Mouse (Mus musculus) thymus, adult 2 months (tissue): ENCODE measurements around the gene Prkcg. TPM values are rescaled to one million over a fixed set of nuclear protein-coding genes. Genes with fewer than 3 reads are reported as not detected.
A peak's percentile ranks its signal among the peaks of the same experiment; 100 is the strongest.

Experiments
- DNase-seq: peaks from one replicate; pipeline ENCODE4 v3.0.0; 2021
- H3K27ac ChIP-seq: fragments of 200-500 bp; 2 replicates; pipeline ENCODE4 v1.5.1; 2012; ENCODE audit warnings: low read length, control low read depth; ENCODE audit not compliant: control insufficient read depth, insufficient read depth
- H3K27me3 ChIP-seq: fragments of 200-500 bp; 2 replicates; pipeline ENCODE4 v1.6.1; 2012; ENCODE audit warnings: mild to moderate bottlenecking, low read length, moderate library complexity, mixed read lengths; ENCODE audit not compliant: control insufficient read depth, insufficient read depth
- H3K36me3 ChIP-seq: fragments of 200-500 bp; 2 replicates; pipeline ENCODE4 v1.6.1; 2012; ENCODE audit warnings: mild to moderate bottlenecking, low read length, moderate library complexity; ENCODE audit not compliant: control insufficient read depth, insufficient read depth
- H3K4me1 ChIP-seq: fragments of 200-500 bp; replicated peaks from 2 replicates; pipeline ENCODE4 v1.6.1; 2012; ENCODE audit warnings: low read length; ENCODE audit not compliant: control insufficient read depth, insufficient read depth
- H3K4me3 ChIP-seq: fragments of 200-500 bp; 2 replicates; pipeline ENCODE4 v1.5.1; 2012; ENCODE audit warnings: mild to moderate bottlenecking, low read length, control low read depth, moderate library complexity; ENCODE audit not compliant: control insufficient read depth, insufficient read depth
- CTCF ChIP-seq: fragments of 200-500 bp; IDR thresholded peaks from 2 replicates; pipeline ENCODE4 v1.5.1; 2012; ENCODE audit warnings: mild to moderate bottlenecking, control low read depth, low read length, moderate library complexity, borderline replicate concordance; ENCODE audit not compliant: control insufficient read depth, poor library complexity, insufficient read depth; ENCODE audit errors: extremely low read depth
- POLR2A ChIP-seq: fragments of 200-500 bp; IDR thresholded peaks from 2 replicates; pipeline ENCODE4 v1.6.1; 2012; ENCODE audit warnings: mild to moderate bottlenecking, low read length, control low read depth, moderate library complexity; ENCODE audit not compliant: control insufficient read depth, poor library complexity, insufficient read depth; ENCODE audit errors: extremely low read depth
- WGBS: fragments of 180-500 bp; shearing (Covaris S2); methylation state at CpG from one replicate; pipeline ENCODE4 v1.1.7; 2018; 5-methylcytosine and 5-hydroxymethylcytosine counted together
- polyA plus RNA-seq: library from polyadenylated mRNA; depleted of rRNA; stranded (reverse); fragments of >200 nt; gene quantifications from 2 replicates; pipeline ENCODE4 v1.2.3, GENCODE M21; 2012; rRNA removed

Gene Prkcg
- polyA plus RNA-seq, 1 experiment = 0.86 TPM

- Histone ChIP-seq H3K27ac (no peak overlapping the region), H3K4me3 (no peak overlapping the region), H3K27me3 (no peaks in the 10 kb centered on the region), H3K36me3 (no peaks in the 10 kb centered on the region), H3K4me1 (no peaks in the 10 kb centered on the region)
- WGBS = 18% methylated on average over 11 of the region's 11 CpGs
- no peak for DNase-seq
- TF ChIP-seq POLR2A (no peak), CTCF (no peak)
Observed at GRCm38 (mm10) chr7:3367569-3367968, 78.6 kb downstream of the Prkcg start.

DNA sequence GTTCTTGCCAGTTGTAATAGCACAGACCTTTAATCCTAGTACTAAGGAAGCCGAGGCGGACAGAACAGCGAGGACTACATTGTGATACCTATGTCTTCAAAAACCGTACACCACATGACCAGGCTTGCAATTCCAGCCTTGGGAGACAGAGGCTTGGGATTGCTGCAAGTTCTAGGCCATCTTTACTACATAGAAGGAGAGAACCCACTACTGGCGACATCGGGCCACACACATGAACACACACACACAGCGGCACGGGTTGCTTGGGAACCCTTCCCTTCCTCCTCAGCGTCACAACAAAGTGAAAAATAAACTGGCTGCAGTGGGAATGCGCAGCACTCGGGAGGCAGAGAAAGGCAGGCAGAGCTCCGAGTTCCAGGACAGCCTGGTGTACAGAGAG, 79.3 kb downstream of the Prkcg start:
- no peaks in the 10 kb centered on the region for H3K27me3 ChIP-seq
- DNase-seq = no peak
- 70% methylated on average over 12 of the region's 12 CpGs for WGBS
- TF ChIP-seq CTCF = no peak
- no peak for TF ChIP-seq POLR2A
- H3K4me3 ChIP-seq = no peak overlapping the region
- H3K27ac ChIP-seq = no peak overlapping the region
- H3K4me1 ChIP-seq = no peaks in the 10 kb centered on the region
- H3K36me3 ChIP-seq = no peaks in the 10 kb centered on the region

DNA sequence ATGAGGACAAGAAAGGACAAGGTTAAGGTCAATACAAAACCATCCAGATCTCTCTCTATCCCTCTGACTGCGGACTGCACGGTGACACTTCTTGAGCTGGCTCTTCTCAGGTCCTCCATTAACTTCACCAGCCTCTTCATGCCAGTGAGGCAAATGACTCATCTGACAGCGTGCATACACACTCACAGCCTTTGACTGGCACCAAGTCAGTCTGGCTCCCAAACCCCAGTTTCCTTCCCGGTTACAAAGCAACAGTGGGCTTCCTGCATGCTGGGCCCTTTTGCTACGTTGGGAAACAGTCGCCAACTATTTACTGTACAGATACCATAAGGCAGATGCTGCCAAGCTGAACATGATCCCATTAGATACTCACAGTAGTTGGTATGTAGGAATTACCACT, 80.2 kb downstream of the Prkcg start:
- 39% methylated on average over 6 of the region's 6 CpGs for WGBS
- Histone ChIP-seq H3K27ac (no peak overlapping the region), H3K27me3 (no peaks in the 10 kb centered on the region), H3K4me3 (no peak overlapping the region), H3K4me1 (no peaks in the 10 kb centered on the region), H3K36me3 (no peaks in the 10 kb centered on the region)
- no peak for TF ChIP-seq POLR2A
- TF ChIP-seq CTCF = no peak
- no peak for DNase-seq

DNA sequence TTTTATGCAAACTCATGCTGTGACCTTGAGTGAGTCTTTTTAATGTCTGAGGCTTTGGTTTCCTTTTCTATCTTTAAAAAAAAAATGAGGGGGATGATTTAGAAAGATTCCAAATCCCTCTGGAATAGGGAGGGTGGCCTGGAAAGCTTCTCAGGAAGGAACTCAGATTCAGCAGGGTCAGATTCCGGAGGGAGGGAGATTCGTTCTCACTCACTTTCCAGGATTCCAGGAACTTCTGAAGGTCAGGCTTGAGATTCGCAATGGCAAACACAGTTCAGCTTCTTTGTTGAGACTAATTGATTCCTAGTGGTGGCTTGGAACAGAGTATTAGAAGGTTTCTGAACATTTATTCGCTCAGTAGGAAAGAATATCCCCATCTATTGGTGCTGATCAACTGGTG, 81.4 kb downstream of the Prkcg start:
- TF ChIP-seq POLR2A = no peak
- no peak for TF ChIP-seq CTCF
- Histone ChIP-seq H3K27ac (no peak overlapping the region), H3K36me3 (no peaks in the 10 kb centered on the region), H3K27me3 (no peaks in the 10 kb centered on the region), H3K4me3 (no peak overlapping the region), H3K4me1 (no peaks in the 10 kb centered on the region)
- no peak for DNase-seq
- WGBS = 86% methylated on average over 4 of the region's 4 CpGs

GRCm38 (mm10) chr7:3372376-3372775, 83.4 kb downstream of the Prkcg start:
- TF ChIP-seq POLR2A = no peak
- TF ChIP-seq CTCF = no peak
- WGBS = 96% methylated on average over 2 of the region's 2 CpGs
- Histone ChIP-seq H3K27ac (no peak overlapping the region), H3K36me3 (no peaks in the 10 kb centered on the region), H3K27me3 (no peaks in the 10 kb centered on the region), H3K4me1 (no peaks in the 10 kb centered on the region), H3K4me3 (no peak overlapping the region)
- no peak for DNase-seq

DNA sequence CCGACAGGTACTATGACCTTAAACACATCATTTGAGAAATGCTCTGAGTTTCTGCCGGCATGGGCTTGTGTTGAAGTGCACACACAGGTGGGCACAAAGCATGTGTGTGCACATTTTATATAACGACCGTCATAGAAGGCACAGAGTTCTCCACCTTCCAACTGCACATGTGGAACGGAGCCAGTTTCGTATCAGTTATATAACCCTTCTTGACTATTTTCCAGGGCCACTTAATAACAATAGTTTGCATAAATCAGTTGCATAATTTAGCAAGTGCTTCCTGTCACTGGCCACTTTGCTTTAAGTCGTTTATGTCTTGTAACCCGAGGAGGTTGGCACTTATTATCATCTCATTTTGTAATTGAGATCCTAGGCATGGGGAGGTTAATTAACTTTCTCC, 84.8 kb downstream of the Prkcg start:
- no peak for TF ChIP-seq POLR2A
- TF ChIP-seq CTCF = no peak
- Histone ChIP-seq H3K27me3 (no peaks in the 10 kb centered on the region), H3K27ac (no peak overlapping the region), H3K4me1 (no peaks in the 10 kb centered on the region), H3K4me3 (no peak overlapping the region), H3K36me3 (no peaks in the 10 kb centered on the region)
- no peak for DNase-seq
- 84% methylated on average over 8 of the region's 8 CpGs for WGBS

GRCm38 (mm10) chr7:3376831-3377230, 87.9 kb downstream of the Prkcg start:
- DNase-seq = peak; percentile 44
- WGBS = 56% methylated on average over 4 of the region's 4 CpGs

More at GRCm38 (mm10) chr7:3376831-3377230, 87.9 kb downstream of the Prkcg start:
- TF ChIP-seq POLR2A (no peak), CTCF (no peak)
- Histone ChIP-seq H3K27ac (no peak overlapping the region), H3K4me1 (no peaks in the 10 kb centered on the region), H3K36me3 (no peaks in the 10 kb centered on the region), H3K27me3 (no peaks in the 10 kb centered on the region), H3K4me3 (no peak overlapping the region)

Other genes starting within 250 kb of the Prkcg start
- gene AU018091, start 120.0 kb upstream of the Prkcg start, polyA plus RNA-seq = 0.04 and 0.12 TPM in 2 replicates
- 0.11 and 0.13 TPM in 2 replicates for gene Nlrp12, start 39.4 kb upstream of the Prkcg start, polyA plus RNA-seq
- gene Myadm, start 99 bp upstream of the Prkcg start, polyA plus RNA-seq = 62.1 and 86.4 TPM in 2 replicates
- gene Cacng7, start 43.8 kb downstream of the Prkcg start, polyA plus RNA-seq = 2.6 and 2.7 TPM in 2 replicates
- 0.82 and 0.88 TPM in 2 replicates for gene Cacng8, start 101.5 kb downstream of the Prkcg start, polyA plus RNA-seq
- 0.11 and 0.40 TPM in 2 replicates for gene Cacng6, start 135.0 kb downstream of the Prkcg start, polyA plus RNA-seq
- gene Tarm1, start 213.4 kb downstream of the Prkcg start, polyA plus RNA-seq = 0.52 and 0.53 TPM in 2 replicates